Mouse (Mus musculus) kidney, postnatal 0 days (tissue): ENCODE data around the gene Cyp2e1. TPM values are rescaled to one million over a fixed set of nuclear protein-coding genes. Genes with fewer than 3 reads are reported as not detected.
A peak's percentile ranks its signal among the peaks of the same experiment; 100 is the strongest.

ENCODE experiments used
- ATAC-seq: fragments of 200-750 bp; cut with Nextera tagmentation; replicated peaks from 2 replicates; pipeline ENCODE4 v1.8.0; 2017; ENCODE audit warnings: low read depth, moderate number of reproducible peaks, moderate TSS enrichment, moderate library complexity; ENCODE audit not compliant: low FRiP score
- DNase-seq: peaks from one replicate; pipeline ENCODE4 v3.0.0-alpha.2; 2016; ENCODE audit warnings: low spot score
- H3K27ac ChIP-seq: fragments of 300-500 bp; sonication (generic); 2 replicates; pipeline ENCODE4 v1.5.1; 2014; ENCODE audit warnings: mild to moderate bottlenecking
- H3K27me3 ChIP-seq: fragments of 300-500 bp; sonication (generic); 2 replicates; pipeline ENCODE4 v1.6.1; 2014; ENCODE audit warnings: low read length, mixed read lengths; ENCODE audit not compliant: insufficient read depth
- H3K36me3 ChIP-seq: fragments of 300-500 bp; sonication (generic); 2 replicates; pipeline ENCODE4 v1.6.1; 2014; ENCODE audit warnings: low read length, mixed read lengths; ENCODE audit not compliant: insufficient read depth
- H3K4me1 ChIP-seq: fragments of 300-500 bp; sonication (generic); replicated peaks from 2 replicates; pipeline ENCODE4 v1.6.1; 2014; ENCODE audit warnings: antibody characterized with exemption, low read length, mixed read lengths; ENCODE audit not compliant: insufficient read depth
- H3K4me2 ChIP-seq: fragments of 300-500 bp; sonication (generic); 2 replicates; pipeline ENCODE4 v1.6.1; 2014; ENCODE audit warnings: mild to moderate bottlenecking, low read length, moderate library complexity, mixed read lengths
- H3K4me3 ChIP-seq: fragments of 300-500 bp; sonication (generic); replicated peaks from 2 replicates; pipeline ENCODE4 v1.5.1; 2014; ENCODE audit warnings: low read depth, low read length
- H3K9ac ChIP-seq: fragments of 300-500 bp; sonication (generic); 2 replicates; pipeline ENCODE4 v1.6.1; 2014; ENCODE audit warnings: low read depth, low read length
- H3K9me3 ChIP-seq: fragments of 300-500 bp; sonication (generic); replicated peaks from 2 replicates; pipeline ENCODE4 v1.6.1; 2016; ENCODE audit warnings: low read length, inconsistent platforms, mixed read lengths
- CTCF ChIP-seq: IDR thresholded peaks from 2 replicates; pipeline ENCODE4 v1.5.1; 2016; ENCODE audit warnings: antibody characterized with exemption, low read depth, mild to moderate bottlenecking, moderate library complexity
- WGBS: fragments of 180-500 bp; shearing (Covaris S2); extraction: QIAGEN DNeasy Blood & Tissue Kit; methylation state at CpG from one replicate; pipeline ENCODE4 v1.1.7; 2014; 5-methylcytosine and 5-hydroxymethylcytosine counted together
- polyA plus RNA-seq: library from polyadenylated mRNA; unstranded; fragments of >200 nt; fragmentation: Nextera tagmentation; extraction: Ambion mirVana; gene quantifications from 2 replicates; pipeline ENCODE4 v1.2.1, GENCODE M21; 2015

Cyp2e1 gene
- polyA plus RNA-seq = 4.4 and 6.2 TPM in 2 replicates

DNA sequence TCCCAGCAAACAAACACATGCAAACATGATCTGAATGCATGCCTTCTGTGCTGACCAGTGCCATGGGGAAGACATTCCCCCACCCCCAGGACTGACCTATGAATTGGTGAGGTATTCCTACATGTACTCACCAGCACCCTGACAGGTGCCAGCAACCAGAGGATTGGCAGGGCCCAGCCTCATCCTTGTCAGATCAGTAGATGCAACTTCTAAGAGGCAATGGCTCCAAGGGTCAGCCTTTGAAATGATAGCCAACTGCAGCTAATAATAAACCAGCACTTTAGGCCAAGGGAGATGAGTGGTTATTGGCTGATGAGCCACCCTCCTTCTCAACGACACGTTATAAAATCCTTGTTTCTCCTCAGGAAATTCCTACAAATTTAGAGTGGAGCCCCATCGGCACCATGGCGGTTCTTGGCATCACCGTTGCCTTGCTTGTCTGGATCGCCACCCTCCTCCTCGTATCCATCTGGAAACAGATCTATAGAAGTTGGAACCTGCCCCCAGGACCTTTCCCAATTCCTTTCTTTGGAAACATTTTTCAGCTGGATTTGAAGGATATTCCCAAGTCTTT is at the start of gene Cyp2e1:
Cyp2e1 (plus strand) TSS at position 293 of the 574 bp plus-strand sequence.
- Histone ChIP-seq H3K4me2 (no peak within 1 kb of the TSS), H3K9ac (no peak within 1 kb of the TSS), H3K27ac (no peak within 1 kb of the TSS), H3K4me1 (no peaks in the 10 kb centered on the region), H3K9me3 (no peaks in the 10 kb centered on the region), H3K27me3 (no peaks in the 10 kb centered on the region), H3K4me3 (no peak within 1 kb of the TSS), H3K36me3 (no peaks in the 10 kb centered on the region)
- WGBS = 74% methylated on average over 7 of the region's 7 CpGs
- DNase-seq (no peak), ATAC-seq (no peak)
- TF ChIP-seq CTCF = no peak

DNA sequence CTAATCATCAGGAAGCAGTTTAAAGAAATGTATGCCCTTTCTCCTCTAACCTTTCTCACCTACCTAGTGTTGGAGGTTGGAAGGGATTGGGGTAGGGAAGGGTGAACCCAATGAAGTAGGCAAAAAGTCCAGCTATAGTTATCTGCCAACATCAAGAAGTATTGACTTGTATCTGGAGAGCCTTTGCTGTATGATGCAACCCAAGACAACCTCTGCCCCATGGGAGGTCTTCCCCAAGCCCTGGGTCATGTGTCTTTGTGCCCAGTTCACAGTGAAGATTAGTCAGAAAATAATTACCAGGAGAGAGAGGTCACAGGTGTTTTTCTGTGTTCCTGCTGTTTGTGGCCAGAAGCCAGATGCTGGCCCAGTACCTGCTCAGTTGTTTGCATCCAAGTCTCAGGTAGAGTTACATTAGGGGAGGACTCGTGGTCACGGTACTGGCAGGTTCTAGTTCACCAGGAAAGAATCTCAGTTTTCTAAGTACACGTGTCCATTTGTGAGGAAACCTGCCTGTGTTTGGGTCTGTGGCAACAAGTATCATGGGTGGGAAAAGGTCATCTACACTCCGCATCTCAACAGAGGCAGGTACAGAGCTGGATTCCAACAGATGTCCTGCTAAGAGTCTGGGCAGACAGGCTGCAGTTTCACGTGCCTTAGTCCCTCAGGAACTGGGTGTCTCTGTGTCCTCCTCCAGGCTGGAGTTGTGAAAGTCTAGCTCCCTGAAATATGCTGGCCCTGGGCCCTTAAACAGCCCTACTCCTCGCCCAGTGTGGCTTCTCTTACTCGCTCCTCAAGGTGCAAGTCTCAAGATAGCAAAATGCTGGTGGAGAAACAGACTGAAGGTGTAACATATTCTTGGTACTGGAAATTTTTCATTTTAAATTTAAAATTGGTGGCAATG is 46.1 kb upstream of the Cyp2e1 start:
- H3K4me2 ChIP-seq = no peak overlapping the region
- H3K4me3 ChIP-seq = no peak overlapping the region
- ATAC-seq (no peak), DNase-seq (no peak)
- H3K9me3 ChIP-seq = no peaks in the 10 kb centered on the region
- H3K36me3 ChIP-seq = no peaks in the 10 kb centered on the region
- H3K4me1 ChIP-seq = no peaks in the 10 kb centered on the region
- WGBS = 77% methylated on average over 7 of the region's 7 CpGs
- H3K9ac ChIP-seq = no peak overlapping the region
- H3K27ac ChIP-seq = no peak overlapping the region
- no peaks in the 10 kb centered on the region for H3K27me3 ChIP-seq
- TF ChIP-seq CTCF = no peak

DNA sequence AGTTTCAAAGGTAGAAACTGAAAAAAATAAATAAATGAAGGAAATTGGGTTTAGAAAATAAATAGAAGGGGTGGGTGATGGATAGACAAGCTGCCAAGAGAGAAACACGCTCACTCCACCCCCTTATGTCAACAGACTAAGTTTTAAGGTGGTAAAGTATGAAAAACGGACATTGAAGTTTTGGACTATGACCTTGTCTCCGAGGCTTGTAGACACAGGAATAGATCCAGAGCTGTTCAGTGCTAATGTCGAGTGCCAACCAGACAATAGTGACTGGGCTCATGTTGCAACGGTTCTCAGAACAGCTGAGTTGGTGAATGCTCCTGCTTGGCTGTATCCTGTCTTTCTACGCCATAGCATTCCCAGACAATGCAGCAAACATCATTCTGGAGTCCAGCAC is 42.4 kb upstream of the Cyp2e1 start:
- Histone ChIP-seq H3K27me3 (no peaks in the 10 kb centered on the region), H3K27ac (no peak overlapping the region), H3K9ac (no peak overlapping the region), H3K4me3 (no peak overlapping the region), H3K9me3 (no peaks in the 10 kb centered on the region), H3K36me3 (no peaks in the 10 kb centered on the region), H3K4me1 (no peaks in the 10 kb centered on the region), H3K4me2 (no peak overlapping the region)
- DNase-seq (no peak), ATAC-seq (no peak)
- no peak for TF ChIP-seq CTCF
- WGBS = 75% methylated on average over 6 of the region's 6 CpGs

DNA sequence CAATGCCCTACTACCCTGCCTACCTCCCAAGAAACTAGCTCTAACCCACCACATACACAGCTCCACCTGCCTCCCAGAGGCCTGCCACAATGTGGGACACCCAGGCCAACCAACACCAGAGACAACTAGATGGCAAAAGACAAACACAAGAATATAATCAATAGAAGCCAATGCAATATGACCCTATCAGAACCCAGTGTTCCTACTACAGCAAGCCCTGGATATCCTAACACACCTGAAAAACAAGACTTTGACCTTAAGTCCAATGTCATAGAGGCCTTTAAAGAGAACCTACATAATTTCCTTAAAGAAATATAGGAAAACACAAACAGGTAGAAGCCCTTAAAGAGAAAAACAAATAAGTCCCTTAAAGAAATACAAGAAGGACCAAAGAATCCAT is 38.0 kb upstream of the Cyp2e1 start:
- Histone ChIP-seq H3K27ac (no peak overlapping the region), H3K4me3 (no peak overlapping the region), H3K27me3 (no peaks in the 10 kb centered on the region), H3K4me2 (no peak overlapping the region), H3K9ac (no peak overlapping the region), H3K36me3 (no peaks in the 10 kb centered on the region), H3K9me3 (no peaks in the 10 kb centered on the region; the same call in 1 of the 2 replicates), H3K4me1 (no peaks in the 10 kb centered on the region)
- no peak for TF ChIP-seq CTCF
- DNase-seq (no peak), ATAC-seq (no peak)

DNA sequence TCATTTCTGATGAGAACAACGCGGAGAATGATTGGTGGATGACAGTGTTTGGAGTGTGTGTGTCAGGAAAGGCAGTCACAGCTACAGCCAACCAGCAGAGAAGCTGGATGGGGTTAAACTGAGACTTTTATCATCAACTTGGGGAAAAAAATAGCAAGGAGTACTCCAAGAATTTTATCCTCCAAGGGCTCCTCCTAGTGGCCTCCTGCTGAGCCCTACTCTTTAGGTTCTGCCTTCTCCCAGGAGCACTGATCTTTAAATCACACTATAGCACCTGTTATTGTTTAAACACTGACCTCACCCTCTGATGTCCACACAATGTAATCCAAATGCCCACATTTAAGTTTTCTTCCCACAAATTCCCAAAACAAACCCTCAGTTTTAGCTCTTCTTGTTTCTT is 30.4 kb upstream of the Cyp2e1 start:
- H3K4me2 ChIP-seq = no peak overlapping the region
- no peak overlapping the region for H3K27ac ChIP-seq
- no peaks in the 10 kb centered on the region for H3K4me1 ChIP-seq
- WGBS = 75% methylated on average over 2 of the region's 2 CpGs
- H3K27me3 ChIP-seq = no peaks in the 10 kb centered on the region
- H3K4me3 ChIP-seq = no peak overlapping the region
- TF ChIP-seq CTCF = peak; percentile 36; the same call in 1 of the 2 replicates
- no peaks in the 10 kb centered on the region for H3K36me3 ChIP-seq
- ATAC-seq = no peak
- peak; percentile 11 for DNase-seq
- no peaks in the 10 kb centered on the region for H3K9me3 ChIP-seq
- H3K9ac ChIP-seq = no peak overlapping the region

DNA sequence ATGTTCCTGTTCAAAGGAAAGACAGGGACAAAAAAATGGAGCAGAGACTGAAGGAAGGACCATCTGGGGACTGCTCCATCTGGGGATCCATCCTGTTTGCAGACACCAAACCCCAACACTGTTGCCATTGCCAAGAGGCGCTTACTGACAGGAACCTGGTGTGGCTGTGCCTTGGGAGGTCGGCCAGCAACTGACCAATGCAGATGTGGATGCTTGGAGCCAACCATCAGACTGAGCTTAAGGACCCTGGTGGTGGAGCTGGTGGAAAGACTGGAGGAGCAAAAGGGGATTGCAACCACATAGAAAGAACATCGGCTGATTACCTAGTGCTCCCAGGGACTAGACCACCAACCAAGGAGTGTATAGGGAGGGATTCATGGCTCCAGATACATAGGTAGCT is 16.1 kb upstream of the Cyp2e1 start:
- H3K4me3 ChIP-seq = no peak overlapping the region
- no peak for DNase-seq
- no peak for TF ChIP-seq CTCF
- H3K27me3 ChIP-seq = no peaks in the 10 kb centered on the region
- no peak overlapping the region for H3K4me2 ChIP-seq
- no peak for ATAC-seq
- H3K36me3 ChIP-seq = no peaks in the 10 kb centered on the region
- H3K9me3 ChIP-seq = no peaks in the 10 kb centered on the region
- WGBS = 84% methylated on average over 3 of the region's 3 CpGs
- no peak overlapping the region for H3K27ac ChIP-seq
- no peaks in the 10 kb centered on the region for H3K4me1 ChIP-seq
- no peak overlapping the region for H3K9ac ChIP-seq
